Mouse (Mus musculus): ENCODE data around the gene Sapcd1. TPM values are rescaled to one million over a fixed set of nuclear protein-coding genes. Genes with fewer than 3 reads are reported as not detected.

Sapcd1 gene
- polyA plus RNA-seq, 1 experiment from 2014 or later: 6.2 TPM

DNA sequence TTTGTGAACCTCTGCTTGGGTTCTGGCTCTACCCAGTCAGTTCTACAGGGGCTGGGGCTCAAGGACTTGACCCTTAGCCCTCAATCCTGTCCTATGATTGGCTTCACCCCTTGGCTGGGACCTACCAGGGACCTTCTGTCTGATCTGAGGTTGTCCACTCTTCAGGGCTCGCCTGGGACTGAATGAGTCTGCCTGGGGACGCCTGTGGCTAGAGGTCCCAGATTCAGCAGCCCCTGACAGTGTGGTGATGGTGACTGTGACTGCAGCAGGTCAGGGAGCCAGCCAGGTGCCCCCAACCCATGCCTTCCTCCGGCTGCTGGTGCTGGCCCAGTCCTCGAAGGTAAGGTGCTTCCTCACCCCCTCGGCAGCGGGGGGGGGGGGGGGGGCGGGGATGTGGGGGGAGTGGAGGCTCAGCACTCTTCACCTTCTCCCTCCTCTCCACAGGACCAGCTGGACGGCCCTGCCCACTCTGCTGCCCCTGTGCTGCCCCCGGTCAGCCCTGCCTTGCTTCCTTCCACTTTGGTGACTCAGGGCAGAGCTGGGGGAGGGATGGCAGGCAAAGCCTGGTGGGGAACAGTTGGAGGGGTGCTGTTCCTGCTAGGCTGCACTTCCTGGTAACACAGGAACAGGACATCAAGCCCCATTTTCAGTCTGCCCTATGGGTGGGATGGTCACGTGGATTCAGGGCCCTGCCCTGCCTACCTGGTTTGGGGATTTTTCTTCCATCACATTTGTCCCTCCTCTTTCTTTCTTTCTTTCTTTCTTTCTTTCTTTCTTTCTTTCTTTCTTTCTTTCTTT, 2.9 kb downstream of the Sapcd1 start:
- Histone ChIP-seq H3K9ac (ENCODE audit: low read length) (no peak overlapping the region), H3K27me3 (replicated peaks; ENCODE audit: control insufficient read depth, insufficient read depth, low read length) (no peaks in the 10 kb centered on the region), H3K9me3 (replicated peaks; ENCODE audit: control insufficient read depth, low read length) (no peaks in the 10 kb centered on the region), H3K36me3 (ENCODE audit: control insufficient read depth, insufficient read depth, low read length) (no peaks in the 10 kb centered on the region), H3K4me1 (ENCODE audit: control insufficient read depth, insufficient read depth, low read length) (peaks cover 14% of the 10 kb centered on the region), H3K4me3 (ENCODE audit: low read depth, low read length) (no peak overlapping the region), H3K27ac (ENCODE audit: low read depth, low read length) (no peak overlapping the region), H3K4me2 (ENCODE audit: low read length) (no peak overlapping the region)
- ATAC-seq (no peak), DNase-seq (ENCODE audit: low spot score) (no peak)
- 72% methylated on average over 7 of the region's 10 CpGs for WGBS

DNA sequence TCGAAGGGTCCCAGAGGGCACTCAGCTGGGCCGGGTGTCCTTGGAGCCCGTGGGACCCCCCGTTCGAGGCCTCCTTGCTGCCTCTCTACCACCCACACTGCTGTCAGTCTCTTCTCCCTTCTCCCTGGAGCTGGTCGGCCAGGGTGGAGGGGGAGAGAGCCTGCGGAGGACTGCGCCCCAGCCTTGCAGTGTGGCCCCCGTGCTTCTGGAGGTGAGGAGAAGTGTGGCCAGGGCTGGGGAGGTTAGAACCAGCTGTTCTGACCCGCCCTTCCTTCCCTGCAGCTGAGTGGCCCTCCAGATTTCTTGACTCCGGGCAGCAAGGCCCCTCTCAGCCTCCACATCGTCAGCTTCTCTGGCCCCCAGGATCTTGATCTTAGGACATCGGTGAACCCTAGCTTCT, 3.6 kb downstream of the Sapcd1 start:
- Histone ChIP-seq H3K9me3 (replicated peaks; ENCODE audit: control insufficient read depth, low read length) (no peaks in the 10 kb centered on the region), H3K27me3 (replicated peaks; ENCODE audit: control insufficient read depth, insufficient read depth, low read length) (no peaks in the 10 kb centered on the region), H3K27ac (ENCODE audit: low read depth, low read length) (no peak overlapping the region), H3K36me3 (ENCODE audit: control insufficient read depth, insufficient read depth, low read length) (no peaks in the 10 kb centered on the region), H3K4me1 (ENCODE audit: control insufficient read depth, insufficient read depth, low read length) (peaks cover 14% of the 10 kb centered on the region), H3K4me3 (ENCODE audit: low read depth, low read length) (no peak overlapping the region), H3K9ac (ENCODE audit: low read length) (no peak overlapping the region), H3K4me2 (ENCODE audit: low read length) (no peak overlapping the region)
- DNase-seq (ENCODE audit: low spot score): no peak
- no peak for ATAC-seq
- WGBS: 79% methylated on average over 13 of the region's 13 CpGs

DNA sequence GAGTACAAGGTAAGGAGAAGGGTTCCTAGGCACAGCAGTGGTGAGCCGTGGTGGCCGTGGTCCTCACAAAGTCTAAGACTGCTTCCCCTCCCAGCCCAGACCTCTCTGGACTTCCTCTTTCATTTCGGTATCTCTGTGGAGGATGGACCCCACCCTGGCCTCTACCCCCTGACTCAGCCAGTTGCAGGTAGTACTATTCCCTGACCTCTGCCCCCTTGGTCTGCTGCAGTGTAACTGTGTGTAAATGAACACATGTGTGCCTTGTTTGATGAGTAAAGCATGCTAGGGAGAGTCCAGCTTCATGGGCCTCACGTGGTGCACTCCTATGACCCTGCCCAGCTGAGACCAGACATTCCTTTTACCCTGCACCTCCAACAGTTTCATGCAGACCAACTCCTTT, 4.1 kb downstream of the Sapcd1 start:
- Histone ChIP-seq H3K9me3 (replicated peaks; ENCODE audit: control insufficient read depth, low read length) (no peaks in the 10 kb centered on the region), H3K4me2 (ENCODE audit: low read length) (no peak overlapping the region), H3K4me1 (ENCODE audit: control insufficient read depth, insufficient read depth, low read length) (peaks cover 14% of the 10 kb centered on the region), H3K36me3 (ENCODE audit: control insufficient read depth, insufficient read depth, low read length) (no peaks in the 10 kb centered on the region), H3K27ac (ENCODE audit: low read depth, low read length) (no peak overlapping the region), H3K9ac (ENCODE audit: low read length) (no peak overlapping the region), H3K27me3 (replicated peaks; ENCODE audit: control insufficient read depth, insufficient read depth, low read length) (no peaks in the 10 kb centered on the region), H3K4me3 (ENCODE audit: low read depth, low read length) (no peak overlapping the region)
- WGBS: 88% methylated on average over 4 of the region's 4 CpGs
- ATAC-seq (no peak), DNase-seq (ENCODE audit: low spot score) (no peak)

GRCm38 (mm10) chr17:35023221-35023620, 4.6 kb downstream of the Sapcd1 start:
- 86% methylated on average over 5 of the region's 5 CpGs for WGBS
- H3K36me3 ChIP-seq (ENCODE audit: control insufficient read depth, insufficient read depth, low read length): no peaks in the 10 kb centered on the region
- DNase-seq (ENCODE audit: low spot score) (no peak), ATAC-seq (no peak)
- H3K4me3 ChIP-seq (ENCODE audit: low read depth, low read length): no peak overlapping the region
- H3K27ac ChIP-seq (ENCODE audit: low read depth, low read length): no peak overlapping the region
- no peak overlapping the region for H3K9ac ChIP-seq (ENCODE audit: low read length)
- H3K4me1 ChIP-seq (ENCODE audit: control insufficient read depth, insufficient read depth, low read length): peaks cover 14% of the 10 kb centered on the region
- no peak overlapping the region for H3K4me2 ChIP-seq (ENCODE audit: low read length)
- H3K27me3 ChIP-seq (replicated peaks; ENCODE audit: control insufficient read depth, insufficient read depth, low read length): no peaks in the 10 kb centered on the region
- H3K9me3 ChIP-seq (replicated peaks; ENCODE audit: control insufficient read depth, low read length): no peaks in the 10 kb centered on the region

GRCm38 (mm10) chr17:35022541-35023060, 5.2 kb downstream of the Sapcd1 start:
- no peak for DNase-seq (ENCODE audit: low spot score)
- H3K4me3 ChIP-seq (ENCODE audit: low read depth, low read length): no peak overlapping the region
- no peaks in the 10 kb centered on the region for H3K36me3 ChIP-seq (ENCODE audit: control insufficient read depth, insufficient read depth, low read length)
- no peak for ATAC-seq
- H3K27ac ChIP-seq (ENCODE audit: low read depth, low read length): no peak overlapping the region
- H3K4me1 ChIP-seq (ENCODE audit: control insufficient read depth, insufficient read depth, low read length): peaks cover 11% of the 10 kb centered on the region
- H3K27me3 ChIP-seq (replicated peaks; ENCODE audit: control insufficient read depth, insufficient read depth, low read length): no peaks in the 10 kb centered on the region
- H3K9me3 ChIP-seq (replicated peaks; ENCODE audit: control insufficient read depth, low read length): no peaks in the 10 kb centered on the region
- H3K9ac ChIP-seq (ENCODE audit: low read length): no peak overlapping the region
- H3K4me2 ChIP-seq (ENCODE audit: low read length): no peak overlapping the region
- WGBS: 94% methylated on average over 8 of the region's 8 CpGs

DNA sequence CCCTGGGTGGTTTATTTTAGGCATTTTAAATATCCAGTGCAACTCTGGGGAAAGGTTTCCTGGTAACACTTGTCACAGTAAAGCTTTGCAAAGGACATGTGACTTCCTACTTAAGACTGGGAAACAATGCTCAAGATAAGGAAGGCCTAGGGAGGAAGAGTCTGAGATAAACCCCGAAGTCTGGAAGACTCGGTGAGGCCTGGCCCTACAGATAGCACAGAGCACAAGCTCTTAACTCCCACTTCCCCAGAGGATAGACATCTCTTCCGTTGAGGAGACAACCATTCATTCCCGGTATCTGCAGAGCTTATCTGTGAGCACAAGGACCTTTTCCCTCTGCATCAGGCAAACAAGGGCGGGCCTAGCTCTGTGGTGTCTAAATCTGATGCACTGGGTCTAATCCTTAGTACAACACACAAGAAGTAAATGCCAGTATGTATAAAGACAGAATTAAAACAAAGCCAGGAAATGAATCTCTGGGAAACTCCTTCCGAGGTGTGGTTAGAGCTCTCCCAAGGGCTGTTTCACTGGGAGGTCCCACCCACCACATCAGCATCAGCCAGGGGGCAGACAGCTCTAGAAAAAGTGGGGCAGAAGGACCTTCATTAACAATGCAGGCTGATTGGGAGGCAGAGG, 5.9 kb downstream of the Sapcd1 start:
- H3K36me3 ChIP-seq (ENCODE audit: control insufficient read depth, insufficient read depth, low read length): peaks cover 5% of the 10 kb centered on the region; the same call in 1 of the 2 replicates
- no peaks in the 10 kb centered on the region for H3K27me3 ChIP-seq (replicated peaks; ENCODE audit: control insufficient read depth, insufficient read depth, low read length)
- H3K4me1 ChIP-seq (ENCODE audit: control insufficient read depth, insufficient read depth, low read length): peaks cover 7% of the 10 kb centered on the region
- H3K9me3 ChIP-seq (replicated peaks; ENCODE audit: control insufficient read depth, low read length): no peaks in the 10 kb centered on the region
- H3K27ac ChIP-seq (ENCODE audit: low read depth, low read length): no peak overlapping the region
- ATAC-seq: no peak
- 0 out of 2 replicates have a peak overlapping the region, but pooled peaks have one; percentile 5 for H3K4me2 ChIP-seq (ENCODE audit: low read length)
- no peak overlapping the region for H3K4me3 ChIP-seq (ENCODE audit: low read depth, low read length)
- no peak for DNase-seq (ENCODE audit: low spot score)
- no peak overlapping the region; the same call in 1 of the 2 replicates for H3K9ac ChIP-seq (ENCODE audit: low read length)
- WGBS: 60% methylated on average over 6 of the region's 6 CpGs

DNA sequence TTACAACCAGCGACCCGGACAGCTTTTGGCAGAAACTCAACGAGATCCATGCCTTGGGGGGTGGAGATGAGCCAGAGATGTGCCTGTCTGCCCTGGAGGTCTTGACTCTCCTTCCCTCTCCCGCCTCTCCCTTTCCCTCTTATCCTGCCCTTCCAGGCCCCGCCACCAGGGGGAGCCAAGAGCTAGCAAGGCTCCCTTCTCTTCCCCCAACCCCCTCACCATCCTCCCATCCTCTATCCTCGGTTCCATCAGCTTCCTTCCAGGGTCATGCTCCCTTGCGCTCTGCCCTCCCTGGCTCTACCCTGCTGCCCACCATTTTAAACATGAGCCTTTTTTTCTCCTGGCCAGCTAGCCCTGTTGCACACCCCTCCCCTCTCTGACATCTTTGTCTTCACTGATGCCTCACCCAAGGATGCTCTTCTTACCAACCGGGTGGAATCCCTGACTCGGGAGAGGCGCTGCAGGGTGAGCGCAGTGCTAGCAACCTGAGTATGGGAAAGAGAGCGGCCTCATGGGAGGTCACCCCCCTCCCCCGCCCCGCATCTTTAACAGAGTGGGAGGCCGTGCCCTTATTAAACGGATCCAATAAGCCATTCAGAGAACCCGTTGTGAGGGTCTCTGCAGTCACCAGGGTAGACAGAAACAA, 6.5 kb downstream of the Sapcd1 start:
- Histone ChIP-seq H3K27me3 (replicated peaks; ENCODE audit: control insufficient read depth, insufficient read depth, low read length) (no peaks in the 10 kb centered on the region), H3K36me3 (ENCODE audit: control insufficient read depth, insufficient read depth, low read length) (peaks cover 11% of the 10 kb centered on the region), H3K4me1 (ENCODE audit: control insufficient read depth, insufficient read depth, low read length) (peaks cover 7% of the 10 kb centered on the region), H3K4me2 (ENCODE audit: low read length) (0 out of 2 replicates have a peak overlapping the region, but pooled peaks have one; percentile 5), H3K9me3 (replicated peaks; ENCODE audit: control insufficient read depth, low read length) (no peaks in the 10 kb centered on the region), H3K27ac (ENCODE audit: low read depth, low read length) (no peak overlapping the region), H3K4me3 (ENCODE audit: low read depth, low read length) (no peak overlapping the region), H3K9ac (ENCODE audit: low read length) (no peak overlapping the region; the same call in 1 of the 2 replicates)
- peak; percentile 72 for ATAC-seq
- WGBS: 6% methylated on average over 17 of the region's 17 CpGs
- peak; percentile 81 for DNase-seq (ENCODE audit: low spot score)

GRCm38 (mm10) chr17:35020551-35020950, 7.3 kb downstream of the Sapcd1 start:
- Histone ChIP-seq H3K4me1 (ENCODE audit: control insufficient read depth, insufficient read depth, low read length) (peaks cover 4% of the 10 kb centered on the region; the same call in 1 of the 2 replicates), H3K9ac (ENCODE audit: low read length) (no peak overlapping the region), H3K36me3 (ENCODE audit: control insufficient read depth, insufficient read depth, low read length) (peaks cover 18% of the 10 kb centered on the region), H3K9me3 (replicated peaks; ENCODE audit: control insufficient read depth, low read length) (no peaks in the 10 kb centered on the region), H3K4me2 (ENCODE audit: low read length) (no peak overlapping the region), H3K27ac (ENCODE audit: low read depth, low read length) (no peak overlapping the region), H3K27me3 (replicated peaks; ENCODE audit: control insufficient read depth, insufficient read depth, low read length) (no peaks in the 10 kb centered on the region), H3K4me3 (ENCODE audit: low read depth, low read length) (no peak overlapping the region)
- WGBS: 79% methylated on average over 8 of the region's 8 CpGs
- no peak for DNase-seq (ENCODE audit: low spot score)
- ATAC-seq: no peak
